Mouse (Mus musculus): Measurements from ENCODE around the gene Mecr.

- TF ChIP-seq USF1 (IDR thresholded peaks at IDR 0.05; ENCODE audit: low read depth) (no peak), POLR2A (IDR thresholded peaks at IDR 0.05; ENCODE audit: insufficient read length, low read depth) (no peak), E2F4 (IDR thresholded peaks at IDR 0.05; ENCODE audit: insufficient read depth) (no peak), MAX (IDR thresholded peaks at IDR 0.05; ENCODE audit: low read depth) (no peak), TCF12 (IDR thresholded peaks at IDR 0.05; ENCODE audit: insufficient read depth, poor library complexity, severe bottlenecking) (no peak), TCF3 (IDR thresholded peaks at IDR 0.05; ENCODE audit: insufficient read length, low read depth) (no peak), POLR2AphosphoS2 (IDR thresholded peaks at IDR 0.05; ENCODE audit: insufficient read length, low read depth) (no peak), MYOG (IDR thresholded peaks at IDR 0.05; ENCODE audit: control insufficient read depth in 1 of 3, insufficient read depth in 1 of 3, insufficient read length in 2 of 3, low read depth in 2 of 3) (no peak)
Observed at GRCm38 (mm10) chr4:131814869-131815268, 28.4 kb upstream of the Mecr start.
